Mouse (Mus musculus): ENCODE results near the gene Pskh1.

Pskh1 gene

DNA sequence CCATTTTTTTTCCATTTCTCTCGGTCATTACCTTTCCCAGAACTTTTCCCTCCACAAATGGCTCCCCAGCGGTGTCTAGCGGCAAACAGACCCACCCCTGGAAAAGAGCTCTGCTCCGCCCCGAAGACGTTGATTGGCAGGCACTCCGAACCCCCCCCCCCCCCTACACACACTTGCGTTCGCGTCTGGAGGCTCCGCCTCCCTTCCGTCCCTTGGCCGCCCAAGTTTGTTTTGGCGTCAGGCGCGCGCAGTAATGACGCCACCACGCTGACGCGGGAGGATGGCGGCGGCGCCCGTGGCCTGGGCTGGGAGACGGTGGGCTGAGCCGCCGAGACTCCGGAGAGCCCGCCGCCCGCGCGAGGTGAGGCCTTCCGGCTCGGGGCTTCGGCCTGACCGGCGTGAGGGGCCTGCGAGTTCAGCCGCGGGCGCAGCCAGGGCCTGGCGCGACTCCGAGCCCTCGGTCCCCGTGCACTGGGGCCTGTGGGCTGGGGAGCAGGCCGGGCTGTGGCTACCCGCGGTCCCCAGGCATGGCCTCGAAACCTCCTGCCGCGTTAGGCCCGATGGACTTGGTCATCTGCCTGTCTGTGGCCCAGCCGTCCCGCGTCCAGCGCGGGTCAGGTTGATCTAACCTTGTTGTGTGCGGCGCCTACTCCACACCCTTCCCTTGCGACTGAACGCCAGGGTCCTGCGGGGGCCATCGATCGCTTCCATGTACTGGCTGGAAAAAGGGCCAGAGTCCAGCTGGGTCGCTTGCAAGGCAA, at the start of gene Pskh1:
Pskh1 (plus strand) TSS at position 262 of the 761 bp plus-strand sequence.
- DNase-seq = peak; percentile 97 to 98

GRCm38 (mm10) chr8:105850611-105851010, 49.6 kb upstream of the Pskh1 start:
- DNase-seq = no peak

- peak; percentile 95 to 97 for DNase-seq
Observed at GRCm38 (mm10) chr8:105851651-105852143, 48.5 kb upstream of the Pskh1 start.

- peak in 1 of 2 experiments; percentile 36 for DNase-seq
Observed at GRCm38 (mm10) chr8:105852146-105852729, 48.0 kb upstream of the Pskh1 start.

- no peak for DNase-seq
Observed at GRCm38 (mm10) chr8:105853178-105853577, 47.1 kb upstream of the Pskh1 start, which contains the start of gene Cenpt. TSS of gene Cenpt (minus strand) at chr8:105853278.

DNA sequence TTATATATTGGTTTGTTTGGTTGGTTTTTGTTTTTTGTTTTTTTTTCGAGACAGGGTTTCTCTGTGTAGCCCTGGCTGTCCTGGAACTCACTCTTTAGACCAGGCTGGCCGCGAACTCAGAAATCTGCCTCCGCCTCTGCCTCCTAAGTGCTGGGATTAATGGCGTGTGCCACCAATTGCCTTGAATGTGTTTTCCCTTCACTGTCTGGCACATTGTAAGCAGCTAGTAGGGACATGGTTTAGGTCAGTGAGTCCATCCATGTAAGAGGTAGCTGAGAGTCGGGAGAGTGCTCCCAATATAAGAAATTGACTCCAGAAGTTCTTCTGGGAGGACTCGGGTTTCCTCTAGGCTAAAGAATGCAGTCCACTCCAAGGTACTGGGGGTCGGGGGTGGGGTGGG, 45.9 kb upstream of the Pskh1 start:
- DNase-seq = peak in 1 of 2 experiments; percentile 31

- peak; percentile 96 to 97 for DNase-seq
Observed at GRCm38 (mm10) chr8:105854715-105855216, 45.5 kb upstream of the Pskh1 start, which contains the start of gene Thap11. TSS of gene Thap11 (plus strand) at chr8:105855132.

- peak; percentile 64 to 71 for DNase-seq
Observed at GRCm38 (mm10) chr8:105855248-105856167, 44.7 kb upstream of the Pskh1 start.

DNA sequence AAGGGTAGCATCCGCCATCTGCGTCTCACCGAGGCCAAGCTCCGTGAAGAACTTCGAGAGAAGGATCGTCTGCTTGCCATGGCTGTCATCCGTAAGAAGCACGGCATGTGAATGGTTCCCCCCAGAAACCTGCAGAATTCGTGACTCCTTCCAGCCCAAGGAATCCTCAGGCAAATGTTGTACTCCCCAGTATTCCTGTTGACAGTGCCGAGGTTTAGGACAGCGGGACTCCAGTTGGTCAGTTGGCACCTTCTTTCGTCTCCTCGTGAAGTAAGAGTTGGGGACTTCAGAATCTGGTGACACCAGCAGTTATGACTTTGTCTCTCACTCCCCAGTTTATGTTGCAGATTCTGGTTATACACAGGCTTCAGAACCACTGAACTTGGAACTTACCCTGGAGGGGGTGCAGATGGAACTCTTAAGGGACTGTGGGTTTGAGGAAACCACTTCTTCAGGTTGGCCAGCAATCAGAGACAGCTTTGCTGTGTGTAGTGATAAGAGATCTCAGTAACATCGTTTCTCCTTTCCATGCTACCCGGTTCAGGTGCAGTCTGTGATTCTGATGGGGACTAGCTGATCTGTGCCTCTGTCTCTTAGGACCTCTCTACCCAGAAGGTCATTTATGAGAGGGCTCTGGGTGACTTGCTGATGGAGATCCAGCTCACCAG, 43.9 kb upstream of the Pskh1 start:
- DNase-seq = no peak

- DNase-seq = no peak
Observed at GRCm38 (mm10) chr8:105858495-105858894, 41.7 kb upstream of the Pskh1 start.

GRCm38 (mm10) chr8:105859314-105859713, 40.9 kb upstream of the Pskh1 start:
- DNase-seq = no peak

DNA sequence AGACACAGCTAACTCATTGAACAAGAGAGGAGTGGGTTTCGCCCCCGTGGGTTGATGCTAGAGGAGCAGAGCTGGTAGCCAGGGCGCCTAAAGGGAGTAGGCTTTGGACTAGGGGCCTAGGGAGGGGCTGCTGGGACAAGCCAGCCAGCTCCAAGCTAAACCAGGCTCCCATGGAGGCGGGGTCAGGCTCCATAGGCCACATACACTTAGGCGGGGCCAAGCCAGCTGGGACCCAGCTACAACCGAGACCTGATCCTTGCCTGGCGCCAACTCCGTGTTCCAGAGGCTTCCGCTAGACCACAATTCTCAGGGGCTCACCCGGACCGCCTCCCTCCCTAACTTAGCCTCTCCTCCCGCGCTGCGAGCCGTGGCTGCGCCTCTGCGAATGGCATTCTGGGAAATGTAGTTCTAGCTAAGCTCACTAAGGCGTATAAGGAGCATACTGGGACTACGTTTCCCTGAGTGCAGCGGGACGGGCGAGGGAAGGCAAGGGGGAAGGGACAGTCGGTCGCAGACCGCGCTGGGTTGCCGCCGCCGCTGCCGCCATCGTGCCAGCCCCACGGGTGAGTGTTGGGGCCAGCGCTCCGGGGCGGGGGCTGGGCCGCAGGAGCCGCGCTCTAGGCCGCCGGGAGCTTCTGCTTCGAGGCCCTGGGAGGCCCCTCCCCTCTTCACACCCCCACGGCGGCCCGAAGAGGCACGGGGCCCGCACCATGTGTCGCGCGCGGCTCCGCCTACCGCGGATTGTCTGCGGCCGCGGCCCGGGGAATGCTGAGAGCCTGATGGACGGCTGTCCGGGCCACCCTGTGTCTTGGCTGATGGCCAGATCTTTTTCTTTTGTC, 39.9 kb upstream of the Pskh1 start, which contains the start of gene Nutf2:
Nutf2 (plus strand) TSS at position 438 of the 839 bp plus-strand sequence.
- DNase-seq = peak; percentile 92 to 96

DNA sequence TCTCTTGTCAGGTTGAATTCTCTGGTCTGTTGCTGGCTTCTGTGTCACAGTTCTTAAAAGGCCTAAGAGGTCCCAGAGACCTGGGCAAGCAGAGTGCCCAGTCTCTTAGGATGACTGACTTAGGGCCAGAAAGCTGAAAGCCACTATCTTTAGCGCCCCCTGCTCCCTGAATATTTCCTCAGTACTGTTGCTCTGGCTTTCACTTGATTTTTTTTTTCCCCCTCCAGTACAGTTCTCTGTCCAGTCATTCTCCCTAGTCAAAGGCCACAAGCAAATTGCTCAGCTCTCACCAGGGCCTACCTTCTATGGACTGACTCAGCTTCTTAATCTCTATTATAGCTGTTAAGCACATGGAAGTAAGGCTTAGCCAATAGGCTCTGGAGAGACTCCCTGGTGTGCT, 38.3 kb upstream of the Pskh1 start:
- peak; percentile 51 to 53 for DNase-seq

- DNase-seq = no peak
Observed at GRCm38 (mm10) chr8:105866364-105867029, 33.7 kb upstream of the Pskh1 start.

GRCm38 (mm10) chr8:105874301-105874700, 25.9 kb upstream of the Pskh1 start:
- DNase-seq = peak in 1 of 2 experiments; percentile 41

- DNase-seq = peak; percentile 90 to 91
Observed at GRCm38 (mm10) chr8:105880754-105881520, 19.3 kb upstream of the Pskh1 start, which contains the start of gene Edc4. TSS of gene Edc4 (plus strand) at chr8:105880881.

GRCm38 (mm10) chr8:105889756-105890465, 10.3 kb upstream of the Pskh1 start:
- DNase-seq = peak; percentile 57 to 70

DNA sequence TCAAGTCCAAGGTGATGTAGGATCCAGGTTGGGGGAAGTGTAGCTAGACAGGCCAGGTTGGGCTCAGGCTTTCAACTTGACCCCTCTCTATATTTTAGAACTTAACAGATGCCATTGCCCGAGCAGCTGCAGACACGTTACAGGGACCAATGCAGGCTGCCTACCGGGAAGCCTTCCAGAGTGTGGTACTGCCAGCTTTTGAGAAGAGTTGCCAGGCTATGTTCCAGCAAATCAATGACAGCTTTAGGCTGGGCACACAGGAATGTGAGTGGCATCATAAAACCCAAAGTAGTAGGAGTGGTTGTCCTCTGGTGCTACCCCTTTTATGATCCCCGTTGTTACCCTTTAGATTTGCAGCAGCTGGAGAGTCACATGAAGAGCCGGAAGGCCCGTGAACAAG, 9.4 kb upstream of the Pskh1 start:
- DNase-seq = peak; percentile 68 to 69

DNA sequence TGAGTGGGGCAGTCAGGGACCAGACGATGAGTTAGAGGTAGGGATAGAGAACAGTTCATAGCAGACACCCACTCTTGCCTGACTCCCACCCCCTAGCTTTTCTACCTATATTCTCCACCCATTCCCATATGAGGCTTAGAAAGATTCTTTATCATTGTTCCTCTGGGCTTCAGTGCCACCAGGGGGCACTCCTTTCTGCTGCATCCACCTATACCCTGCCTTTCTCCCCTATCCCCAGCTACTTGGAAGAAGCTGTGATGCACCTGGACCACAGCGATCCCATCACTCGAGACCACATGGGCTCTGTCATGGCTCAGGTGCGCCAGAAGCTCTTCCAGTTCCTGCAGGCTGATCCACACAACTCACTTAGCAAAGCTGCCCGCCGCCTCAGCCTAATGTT, 7.8 kb upstream of the Pskh1 start:
- peak; percentile 49 to 50 for DNase-seq
